Mouse (Mus musculus) midbrain, embryonic 13.5 days (tissue): ENCODE measurements around the gene Szt2. TPM values are rescaled to one million over a fixed set of nuclear protein-coding genes. Genes with fewer than 3 reads are reported as not detected.

Source experiments
- ATAC-seq: fragments of 200-750 bp; cut with Nextera tagmentation; 2 replicates; pipeline ENCODE4 v1.8.0; 2017; ENCODE audit warnings: mild to moderate bottlenecking, moderate TSS enrichment, moderate library complexity
- H3K27ac ChIP-seq: fragments of 300-500 bp; sonication (generic); 2 replicates; pipeline ENCODE4 v1.5.1; 2015; ENCODE audit warnings: inconsistent platforms, mild to moderate bottlenecking, moderate library complexity
- H3K27me3 ChIP-seq: fragments of 300-500 bp; sonication (generic); 2 replicates; pipeline ENCODE4 v1.6.1; 2015; ENCODE audit warnings: mild to moderate bottlenecking, inconsistent platforms
- H3K36me3 ChIP-seq: fragments of 300-500 bp; sonication (generic); 2 replicates; pipeline ENCODE4 v1.6.1; 2015; ENCODE audit warnings: mild to moderate bottlenecking, inconsistent platforms
- H3K4me1 ChIP-seq: fragments of 300-500 bp; sonication (generic); replicated peaks from 2 replicates; pipeline ENCODE4 v1.6.1; 2015; ENCODE audit warnings: inconsistent platforms
- H3K4me2 ChIP-seq: fragments of 300-500 bp; sonication (generic); replicated peaks from 2 replicates; pipeline ENCODE4 v1.6.1; 2015; ENCODE audit warnings: moderate library complexity, mild to moderate bottlenecking, inconsistent platforms
- H3K4me3 ChIP-seq: fragments of 300-500 bp; sonication (generic); replicated peaks from 2 replicates; pipeline ENCODE4 v1.5.1; 2015; ENCODE audit warnings: mild to moderate bottlenecking, inconsistent platforms
- H3K9ac ChIP-seq: fragments of 300-500 bp; sonication (generic); replicated peaks from 2 replicates; pipeline ENCODE4 v1.6.1; 2015; ENCODE audit warnings: mild to moderate bottlenecking, inconsistent platforms
- H3K9me3 ChIP-seq: fragments of 300-500 bp; sonication (generic); 2 replicates; pipeline ENCODE4 v1.6.1; 2016; ENCODE audit warnings: mild to moderate bottlenecking, inconsistent platforms
- WGBS: fragments of 180-500 bp; shearing (Covaris S2); methylation state at CpG from one replicate; pipeline ENCODE4 v1.1.7; 2015; 5-methylcytosine and 5-hydroxymethylcytosine counted together
- polyA plus RNA-seq: library from polyadenylated mRNA; unstranded; fragments of >200 nt; fragmentation: Nextera tagmentation; extraction: Ambion mirVana; gene quantifications from 2 replicates; pipeline ENCODE4 v1.2.1, GENCODE M21; 2015

Szt2 gene
- polyA plus RNA-seq, 1 experiment from 2014 or later: 11.4 TPM

DNA sequence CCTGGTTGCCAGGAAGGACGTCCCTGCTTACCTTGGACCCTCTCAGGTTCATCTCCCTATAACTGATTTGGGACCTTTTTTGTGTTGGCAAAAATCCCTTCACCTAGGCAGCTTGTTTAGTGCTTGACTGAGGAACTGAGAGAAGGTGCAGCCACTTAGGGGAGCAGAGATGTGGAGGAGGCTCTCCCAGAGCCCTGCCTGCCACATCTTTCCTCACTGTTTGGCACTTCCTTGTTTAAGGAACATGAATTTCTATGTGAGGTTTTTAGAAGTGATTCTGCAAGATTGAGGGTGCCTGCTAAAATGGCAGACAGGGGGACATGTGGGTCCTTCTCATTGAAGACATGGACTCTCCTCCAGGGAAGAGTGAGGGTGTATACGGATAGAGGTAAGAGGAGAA is 58.2 kb downstream of the Szt2 start:
- H3K4me1 ChIP-seq: no peaks in the 10 kb centered on the region
- 78% methylated on average over 2 of the region's 2 CpGs for WGBS
- H3K4me2 ChIP-seq: no peak overlapping the region
- H3K9me3 ChIP-seq: no peaks in the 10 kb centered on the region
- no peak overlapping the region for H3K27ac ChIP-seq
- H3K9ac ChIP-seq: no peak overlapping the region
- no peak for ATAC-seq
- no peaks in the 10 kb centered on the region for H3K36me3 ChIP-seq
- no peak overlapping the region for H3K4me3 ChIP-seq
- no peaks in the 10 kb centered on the region for H3K27me3 ChIP-seq

- H3K4me2 ChIP-seq: no peak overlapping the region
- no peaks in the 10 kb centered on the region for H3K9me3 ChIP-seq
- no peaks in the 10 kb centered on the region for H3K4me1 ChIP-seq
- H3K9ac ChIP-seq: no peak overlapping the region
- no peak overlapping the region for H3K27ac ChIP-seq
- no peak overlapping the region for H3K4me3 ChIP-seq
- 75% methylated on average over 13 of the region's 13 CpGs for WGBS
- ATAC-seq: no peak
- H3K27me3 ChIP-seq: no peaks in the 10 kb centered on the region
- H3K36me3 ChIP-seq: no peaks in the 10 kb centered on the region
Observed at GRCm38 (mm10) chr4:118347529-118348309, 61.4 kb downstream of the Szt2 start.

GRCm38 (mm10) chr4:118341447-118341846 is 67.6 kb downstream of the Szt2 start:
- H3K4me2 ChIP-seq: no peak overlapping the region
- no peak for ATAC-seq
- H3K27me3 ChIP-seq: no peaks in the 10 kb centered on the region
- no peak overlapping the region for H3K27ac ChIP-seq
- H3K36me3 ChIP-seq: no peaks in the 10 kb centered on the region
- H3K9me3 ChIP-seq: no peaks in the 10 kb centered on the region
- WGBS: 78% methylated on average over 3 of the region's 3 CpGs
- no peak overlapping the region for H3K9ac ChIP-seq
- H3K4me1 ChIP-seq: no peaks in the 10 kb centered on the region
- no peak overlapping the region for H3K4me3 ChIP-seq

DNA sequence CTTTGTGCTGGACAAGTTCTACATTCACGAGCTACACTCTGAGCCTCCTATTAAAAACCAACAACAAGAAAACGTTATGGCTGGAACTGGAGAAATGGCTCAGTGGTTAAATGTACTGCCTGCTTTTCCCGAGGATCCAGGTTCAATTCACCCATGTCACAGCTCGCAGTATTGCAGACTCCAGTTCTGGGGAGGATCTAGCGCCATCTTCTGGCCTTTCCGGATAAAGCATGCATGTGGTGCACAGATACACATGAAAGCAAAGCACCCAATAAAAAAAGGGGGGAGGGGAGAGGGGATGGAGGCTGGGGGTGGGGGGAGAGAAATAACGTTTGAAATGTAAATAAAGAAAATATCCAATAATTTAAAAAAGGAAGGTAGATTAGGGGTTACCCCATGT is 72.4 kb downstream of the Szt2 start:
- Histone ChIP-seq H3K36me3 (no peaks in the 10 kb centered on the region), H3K27ac (no peak overlapping the region), H3K4me2 (no peak overlapping the region), H3K9ac (no peak overlapping the region), H3K4me1 (no peaks in the 10 kb centered on the region), H3K9me3 (no peaks in the 10 kb centered on the region), H3K27me3 (no peaks in the 10 kb centered on the region), H3K4me3 (no peak overlapping the region)
- ATAC-seq: no peak
- WGBS: 15% methylated on average over 7 of the region's 7 CpGs

GRCm38 (mm10) chr4:118335991-118336390 is 73.1 kb downstream of the Szt2 start:
- ATAC-seq: no peak
- no peak overlapping the region for H3K4me2 ChIP-seq
- H3K27me3 ChIP-seq: no peaks in the 10 kb centered on the region
- no peak overlapping the region for H3K9ac ChIP-seq
- 76% methylated on average over 4 of the region's 4 CpGs for WGBS
- no peaks in the 10 kb centered on the region for H3K36me3 ChIP-seq
- no peak overlapping the region for H3K4me3 ChIP-seq
- H3K4me1 ChIP-seq: no peaks in the 10 kb centered on the region
- no peak overlapping the region for H3K27ac ChIP-seq
- no peaks in the 10 kb centered on the region for H3K9me3 ChIP-seq

DNA sequence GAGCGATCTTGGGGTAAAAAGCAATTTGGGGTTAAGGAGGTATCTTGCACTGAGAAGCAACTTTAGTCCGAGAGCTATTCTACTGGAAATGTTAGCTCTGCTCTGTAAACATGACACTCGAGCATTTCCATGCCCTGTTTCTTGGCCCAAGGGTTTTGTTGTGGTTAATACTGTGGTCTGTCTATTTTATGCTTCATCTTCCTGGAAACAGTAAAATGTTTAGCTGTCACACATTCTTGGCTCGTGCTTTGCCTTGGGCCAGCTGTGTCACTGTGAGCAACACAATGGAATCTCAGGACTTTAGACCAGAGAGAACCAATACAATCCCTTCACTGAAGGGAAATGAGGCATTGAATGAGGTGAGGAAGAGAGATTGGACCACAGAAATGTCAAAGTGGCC is 77.3 kb downstream of the Szt2 start:
- Histone ChIP-seq H3K9ac (no peak overlapping the region), H3K27ac (no peak overlapping the region), H3K4me2 (no peak overlapping the region), H3K9me3 (no peaks in the 10 kb centered on the region), H3K27me3 (no peaks in the 10 kb centered on the region), H3K4me1 (no peaks in the 10 kb centered on the region), H3K4me3 (no peak overlapping the region), H3K36me3 (no peaks in the 10 kb centered on the region)
- 74% methylated on average over 4 of the region's 4 CpGs for WGBS
- no peak for ATAC-seq

GRCm38 (mm10) chr4:118326476-118326875 is 82.6 kb downstream of the Szt2 start:
- Histone ChIP-seq H3K27me3 (no peaks in the 10 kb centered on the region), H3K36me3 (no peaks in the 10 kb centered on the region), H3K9ac (no peak overlapping the region), H3K4me2 (no peak overlapping the region), H3K4me3 (no peak overlapping the region), H3K4me1 (no peaks in the 10 kb centered on the region), H3K9me3 (no peaks in the 10 kb centered on the region), H3K27ac (no peak overlapping the region)
- no peak for ATAC-seq
- 81% methylated on average over 7 of the region's 7 CpGs for WGBS

DNA sequence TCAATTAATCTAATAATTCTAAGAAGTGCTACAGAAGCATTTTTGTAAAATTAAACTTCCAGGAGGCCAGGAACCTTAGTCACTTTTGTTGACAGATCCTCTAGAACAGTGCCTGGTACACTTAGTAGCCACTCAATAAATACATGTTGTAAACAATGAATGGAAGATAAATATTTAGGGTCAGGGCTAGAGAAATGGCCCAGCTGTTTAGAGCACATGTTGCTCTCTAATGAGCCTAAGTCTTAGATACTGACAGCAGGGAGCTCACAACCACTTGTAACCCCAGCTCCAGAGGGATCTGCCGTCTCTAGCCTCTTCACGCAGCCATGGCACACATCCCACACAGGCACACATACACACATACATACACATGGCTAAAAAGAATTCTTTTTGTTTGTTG is 88.4 kb downstream of the Szt2 start:
- no peaks in the 10 kb centered on the region for H3K9me3 ChIP-seq
- H3K27ac ChIP-seq: no peak overlapping the region
- no peaks in the 10 kb centered on the region for H3K36me3 ChIP-seq
- H3K27me3 ChIP-seq: no peaks in the 10 kb centered on the region
- no peak overlapping the region for H3K4me2 ChIP-seq
- ATAC-seq: no peak
- H3K4me1 ChIP-seq: peaks cover 9% of the 10 kb centered on the region
- H3K9ac ChIP-seq: no peak overlapping the region
- no peak overlapping the region for H3K4me3 ChIP-seq
- WGBS: 85% methylated on average over 2 of the region's 2 CpGs

- H3K9ac ChIP-seq: no peak overlapping the region
- peaks cover 9% of the 10 kb centered on the region for H3K4me1 ChIP-seq
- ATAC-seq: no peak
- no peak overlapping the region for H3K27ac ChIP-seq
- peak overlapping the region; percentile 32 for H3K4me2 ChIP-seq
- H3K36me3 ChIP-seq: no peaks in the 10 kb centered on the region
- no peak overlapping the region for H3K4me3 ChIP-seq
- H3K27me3 ChIP-seq: no peaks in the 10 kb centered on the region
- H3K9me3 ChIP-seq: no peaks in the 10 kb centered on the region
- 37% methylated on average over 8 of the region's 8 CpGs for WGBS
Observed at GRCm38 (mm10) chr4:118319706-118320344, 89.2 kb downstream of the Szt2 start.

GRCm38 (mm10) chr4:118316662-118317061 is 92.4 kb downstream of the Szt2 start:
- Histone ChIP-seq H3K4me3 (no peak overlapping the region), H3K36me3 (no peaks in the 10 kb centered on the region), H3K9me3 (no peaks in the 10 kb centered on the region), H3K27ac (no peak overlapping the region), H3K4me1 (peaks cover 9% of the 10 kb centered on the region), H3K9ac (no peak overlapping the region), H3K27me3 (no peaks in the 10 kb centered on the region), H3K4me2 (no peak overlapping the region)
- WGBS: 84% methylated on average over 4 of the region's 4 CpGs
- ATAC-seq: no peak

DNA sequence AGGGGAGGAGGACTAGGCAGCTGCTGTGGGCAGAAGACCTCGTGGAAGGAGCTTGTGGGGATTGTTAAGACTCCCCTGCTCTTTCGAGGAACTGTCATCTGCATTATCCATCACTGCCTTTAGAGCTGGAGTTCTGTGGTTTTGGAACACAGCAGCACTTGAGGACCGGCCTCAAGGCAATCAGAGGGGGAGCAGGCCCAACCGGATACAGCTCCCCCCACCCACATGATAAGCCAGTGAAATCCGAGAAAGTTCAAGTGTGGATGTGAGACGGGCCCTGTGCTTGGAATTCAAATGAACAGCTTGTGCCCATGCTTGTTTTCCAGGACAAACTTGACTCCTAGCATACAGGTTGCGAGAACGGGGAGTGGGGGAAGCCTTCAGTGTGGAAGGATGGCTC is 93.8 kb downstream of the Szt2 start:
- H3K27ac ChIP-seq: no peak overlapping the region

More for the DNA sequence above, 93.8 kb downstream of the Szt2 start:
- Histone ChIP-seq H3K4me3 (no peak overlapping the region), H3K36me3 (no peaks in the 10 kb centered on the region), H3K4me1 (peaks cover 9% of the 10 kb centered on the region), H3K4me2 (no peak overlapping the region), H3K27me3 (no peaks in the 10 kb centered on the region), H3K9me3 (no peaks in the 10 kb centered on the region), H3K9ac (no peak overlapping the region)
- no peak for ATAC-seq
- 57% methylated on average over 8 of the region's 8 CpGs for WGBS
